Mouse (Mus musculus) sigmoid colon, adult 10 weeks (tissue): Measurements from ENCODE around the gene Nxf1. TPM values are rescaled to one million over a fixed set of nuclear protein-coding genes. Genes with fewer than 3 reads are reported as not detected.

Experiments
- polyA plus RNA-seq: library from polyadenylated mRNA; stranded (reverse); fragments of 350-450 nt; fragmentation: Illumina TruSeq; extraction: RNeasy Lipid Tissue Mini Kit (QIAGEN cat#74804); gene quantifications from one replicate; pipeline ENCODE4 v1.2.3, GENCODE M21; 2014; ENCODE audit warnings: low read depth, low replicate concordance

The Nxf1 gene
- polyA plus RNA-seq = 92.5 TPM

GRCm38 (mm10) chr19:8756635-8757387 is at the start of gene Nxf1:
Gene Nxf1, plus strand, starts transcription at chr19:8757073.

GRCm38 (mm10) chr19:8722907-8723573 is 33.8 kb upstream of the Nxf1 start, which contains the start of gene Slc3a2:
Gene Slc3a2, minus strand, starts transcription at chr19:8723369.

GRCm38 (mm10) chr19:8735389-8736159 is 21.3 kb upstream of the Nxf1 start, which contains the start of gene Wdr74:
Gene Wdr74, plus strand, starts transcription at chr19:8735827.

GRCm38 (mm10) chr19:8740603-8741002 is 16.3 kb upstream of the Nxf1 start, which contains the start of gene 1700092M07Rik:
Gene 1700092M07Rik, plus strand, starts transcription at chr19:8740718.

GRCm38 (mm10) chr19:8741243-8741869 is 15.5 kb upstream of the Nxf1 start, which contains the start of gene Stx5a:
Gene Stx5a, plus strand, starts transcription at chr19:8741413.

GRCm38 (mm10) chr19:8770567-8771270 is 13.8 kb downstream of the Nxf1 start, which contains the start of gene Tmem223:
Gene Tmem223, plus strand, starts transcription at chr19:8770996.

GRCm38 (mm10) chr19:8774086-8774835 is 17.4 kb downstream of the Nxf1 start, which contains the start of gene Tmem179b:
Gene Tmem179b, minus strand, starts transcription at chr19:8774467.

GRCm38 (mm10) chr19:8786008-8786781 is 29.3 kb downstream of the Nxf1 start, which contains the start of gene Taf6l:
Gene Taf6l, minus strand, starts transcription at chr19:8786417.

GRCm38 (mm10) chr19:8798264-8798946 is 41.5 kb downstream of the Nxf1 start, which contains the start of gene Polr2g:
Gene Polr2g, minus strand, starts transcription at chr19:8798577.

GRCm38 (mm10) chr19:8802130-8802821 is 45.4 kb downstream of the Nxf1 start, which contains the start of gene Zbtb3:
Gene Zbtb3, plus strand, starts transcription at chr19:8802555.

GRCm38 (mm10) chr19:8818801-8819595 is 62.1 kb downstream of the Nxf1 start, which contains the start of gene Ttc9c:
Gene Ttc9c, minus strand, starts transcription at chr19:8819333.

GRCm38 (mm10) chr19:8819596-8820423 is 62.9 kb downstream of the Nxf1 start, which contains the start of gene Hnrnpul2:
Gene Hnrnpul2, plus strand, starts transcription at chr19:8820010.

